Mouse (Mus musculus): ENCODE measurements around the gene Apom.

DNA sequence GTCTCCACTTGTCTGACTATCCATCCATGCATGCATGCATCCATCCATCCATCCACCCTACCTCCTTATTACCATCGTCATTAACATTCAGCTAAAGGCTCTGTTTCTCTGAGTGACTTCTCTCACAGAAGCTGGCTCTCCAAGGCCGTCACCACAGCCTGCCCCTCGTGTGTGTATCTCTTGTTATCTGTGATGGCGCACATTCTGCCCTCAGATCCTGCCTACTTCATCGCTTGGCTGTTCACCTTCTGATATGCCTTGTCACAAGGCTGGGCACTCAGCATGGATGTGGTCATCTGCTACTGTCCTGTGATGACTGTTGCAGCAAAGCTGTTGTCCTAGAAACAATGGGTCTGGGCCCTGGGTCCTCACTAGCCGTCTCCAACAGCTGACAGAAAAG is 27.1 kb downstream of the Apom start:
- no peak for TF ChIP-seq CTCF (conservative IDR thresholded peaks at IDR 0.05; ENCODE audit: low read length)
- no peak for TF ChIP-seq POU5F1 (IDR thresholded peaks at IDR 0.05; ENCODE audit: borderline replicate concordance, low read length)
- TF ChIP-seq NANOG (IDR thresholded peaks at IDR 0.05; ENCODE audit: borderline replicate concordance, low read length) = no peak
